Mouse (Mus musculus): Measurements from ENCODE around the gene Slc46a3.

The Slc46a3 gene

DNA sequence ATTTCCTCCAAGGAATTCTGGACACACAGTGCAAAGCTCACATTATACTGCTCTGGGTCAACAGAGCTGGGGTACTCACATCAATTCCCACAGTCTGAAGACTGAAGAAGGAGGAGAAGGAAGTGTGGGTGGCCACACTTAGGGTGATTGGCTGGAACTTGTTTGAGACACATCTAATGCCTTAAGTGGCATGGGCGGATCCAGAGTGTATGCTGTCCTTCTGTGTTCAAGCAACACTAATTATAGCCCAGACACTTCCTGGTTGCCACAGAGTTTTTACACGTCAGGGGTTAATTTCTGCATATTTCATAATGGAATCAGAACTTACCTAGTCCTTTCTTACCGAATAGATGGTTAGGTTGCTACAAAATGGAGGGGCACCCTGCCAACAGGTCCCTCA is 49.3 kb downstream of the Slc46a3 start:
- DNase-seq (ENCODE audit: low read depth, low spot score): no peak

DNA sequence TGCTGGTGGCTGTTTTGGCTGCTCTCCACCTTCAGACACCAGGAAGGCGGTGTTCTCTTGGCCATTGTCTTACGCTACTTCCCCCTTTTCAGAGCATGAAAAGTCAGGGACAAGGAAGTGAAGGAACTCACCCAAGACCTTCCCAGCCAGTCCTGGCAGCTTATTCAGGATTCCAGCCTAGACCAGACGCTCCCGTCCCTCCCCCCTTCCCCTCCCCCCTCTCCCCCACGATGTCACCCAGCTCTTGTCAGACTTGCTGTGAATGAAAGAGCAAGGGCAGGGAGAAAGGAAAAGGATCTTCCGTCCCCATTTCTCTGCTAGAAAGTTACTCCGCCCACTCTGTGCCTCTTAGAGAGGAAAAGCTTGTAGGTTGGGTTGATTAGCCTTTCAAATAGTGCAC is 51.3 kb downstream of the Slc46a3 start:
- DNase-seq (ENCODE audit: low read depth, low spot score): no peak

DNA sequence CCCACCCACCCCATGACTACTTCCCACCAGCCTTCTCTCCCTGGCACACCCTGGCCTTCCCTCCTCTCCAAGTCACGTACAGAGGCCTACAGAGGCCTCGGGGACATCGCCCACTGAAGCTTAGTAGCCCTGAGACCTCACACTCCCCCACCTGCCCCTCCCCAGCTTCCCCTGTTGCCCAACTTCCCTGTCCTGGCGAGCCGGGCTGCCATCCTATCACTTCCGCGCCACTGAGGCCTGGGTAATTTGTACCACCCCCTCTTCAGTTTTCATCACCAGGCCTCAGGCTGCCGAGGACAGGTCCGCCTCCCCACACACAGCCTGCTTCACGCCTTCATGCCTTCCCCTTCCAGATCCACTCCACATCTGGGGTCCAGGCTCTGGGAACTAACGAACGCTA is 55.2 kb downstream of the Slc46a3 start:
- DNase-seq (ENCODE audit: low read depth, low spot score): no peak

DNA sequence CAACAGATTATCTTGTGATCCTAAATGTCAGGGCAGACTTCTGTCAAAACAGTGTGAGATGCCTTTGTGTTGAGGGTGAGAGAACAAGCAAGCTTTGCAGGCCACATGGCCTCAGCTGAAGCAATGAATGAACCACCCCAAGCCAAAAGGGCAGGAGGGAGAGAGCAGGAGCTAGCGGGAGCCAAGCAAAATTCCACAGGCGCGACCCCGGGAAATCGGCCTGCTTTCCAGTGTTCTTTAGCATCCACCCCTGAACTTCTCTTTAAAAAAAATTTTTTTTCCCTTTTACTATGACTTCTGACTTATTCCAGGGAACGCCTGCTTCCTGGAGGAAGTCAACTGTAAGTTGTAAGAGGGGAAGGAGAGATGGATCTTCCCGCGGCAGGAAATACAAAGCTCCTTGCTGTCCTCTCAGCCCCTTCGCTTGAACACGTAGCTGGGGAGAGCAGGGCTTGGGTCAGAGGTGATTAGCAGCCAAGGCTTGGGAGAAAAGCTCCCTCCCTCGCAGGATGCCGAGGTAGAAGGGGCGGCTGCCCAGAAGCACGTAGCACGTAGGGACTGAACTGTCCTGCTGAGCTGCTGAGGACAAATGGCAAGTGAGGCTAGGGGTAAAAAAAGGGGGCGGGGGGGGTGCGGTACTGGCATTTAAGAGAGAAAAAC is 59.6 kb downstream of the Slc46a3 start:
- DNase-seq (ENCODE audit: low read depth, low spot score): no peak

DNA sequence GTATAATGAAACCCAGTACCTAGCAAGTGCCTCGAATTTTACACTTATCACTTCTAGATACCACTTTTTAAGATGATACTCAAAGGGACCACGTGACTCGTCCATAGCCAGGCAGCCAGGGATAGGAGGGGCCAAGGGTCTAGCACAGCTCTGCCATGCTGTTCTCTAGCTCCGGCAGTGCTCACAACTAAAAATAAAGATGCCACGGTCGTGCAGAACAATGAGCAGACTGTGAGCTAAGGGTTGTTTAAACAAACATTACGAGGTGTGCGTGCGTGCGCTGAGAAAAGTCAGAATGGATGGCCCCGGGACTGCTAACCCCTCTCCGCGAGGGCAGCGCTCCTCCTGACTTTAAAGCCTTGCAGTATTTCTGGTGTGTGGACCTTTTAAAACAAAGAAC is 61.8 kb downstream of the Slc46a3 start:
- no peak for DNase-seq (ENCODE audit: low read depth, low spot score)

DNA sequence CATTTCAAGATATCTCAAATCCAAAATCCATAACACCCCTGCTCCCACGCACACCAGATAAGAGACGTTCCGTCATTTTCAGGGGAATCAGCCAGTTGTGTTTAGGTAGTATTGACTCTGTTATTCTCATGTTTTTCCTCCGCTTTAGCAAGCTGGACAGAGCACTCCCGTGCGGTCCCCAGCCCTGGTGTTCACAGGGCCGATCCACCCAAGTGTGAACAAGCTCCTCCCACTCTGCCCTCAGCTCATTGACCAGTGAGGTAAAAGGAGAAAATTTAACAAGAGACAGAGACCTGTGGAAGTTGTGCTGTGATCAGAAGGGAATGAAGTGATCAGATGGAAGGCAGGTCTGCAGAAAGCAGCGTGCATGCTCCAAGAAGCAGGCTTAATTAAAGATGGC is 65.8 kb downstream of the Slc46a3 start:
- DNase-seq (ENCODE audit: low read depth, low spot score): no peak

Data from skeletal muscle tissue, adult 2 months (tissue).